Mouse (Mus musculus): ENCODE results near the gene Fbxl3. TPM values are rescaled to one million over a fixed set of nuclear protein-coding genes. Genes with fewer than 3 reads are reported as not detected.

Gene Fbxl3
- total RNA-seq (2014; fragmentation: Nextera tagmentation) = 22.4 and 36.2 TPM in 2 replicates
- total RNA-seq (2017) = 31.8 and 85.5 TPM in 2 replicates

DNA sequence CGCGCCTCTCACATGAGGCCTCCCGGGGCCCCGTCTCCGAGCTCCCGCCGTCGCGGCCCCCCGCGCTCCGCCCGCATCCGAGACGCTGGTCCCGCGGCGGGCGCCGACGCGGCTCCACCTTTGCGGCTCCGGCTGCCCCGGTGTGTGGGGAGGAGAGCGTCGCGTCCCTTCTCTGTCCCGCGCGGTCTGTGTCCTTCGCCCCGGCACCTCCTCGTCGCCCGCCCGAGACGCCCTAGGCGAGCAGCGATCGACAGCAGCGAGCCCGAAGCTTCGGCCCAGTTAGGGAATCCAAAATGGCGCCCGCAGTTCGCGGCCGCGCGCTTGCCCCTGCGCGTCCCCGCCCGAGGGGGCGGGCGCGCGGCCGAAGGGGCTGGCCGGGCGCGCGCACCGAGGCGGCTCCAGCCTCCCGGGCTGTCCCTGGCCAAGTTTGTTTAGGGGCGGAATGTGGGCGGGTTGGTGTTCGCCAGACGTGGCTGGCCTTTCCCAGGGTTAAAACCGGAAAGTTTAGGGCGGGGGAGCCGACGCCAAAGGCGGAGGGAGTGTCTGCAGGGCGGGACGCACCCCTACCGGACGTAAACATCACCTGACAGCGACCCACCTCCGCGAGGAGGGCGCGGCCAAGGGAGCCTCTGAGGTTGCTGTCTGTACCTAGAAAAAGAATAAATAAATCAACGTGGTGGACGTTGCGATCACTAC lies at the start of gene Fbxl3:
Gene Fbxl3 (minus strand): TSS at position 329 of the 696 bp plus-strand sequence.
- peak; percentile 95 for ATAC-seq (replicated peaks; ENCODE audit: low FRiP score, low TSS enrichment, poor library complexity, severe bottlenecking)

DNA sequence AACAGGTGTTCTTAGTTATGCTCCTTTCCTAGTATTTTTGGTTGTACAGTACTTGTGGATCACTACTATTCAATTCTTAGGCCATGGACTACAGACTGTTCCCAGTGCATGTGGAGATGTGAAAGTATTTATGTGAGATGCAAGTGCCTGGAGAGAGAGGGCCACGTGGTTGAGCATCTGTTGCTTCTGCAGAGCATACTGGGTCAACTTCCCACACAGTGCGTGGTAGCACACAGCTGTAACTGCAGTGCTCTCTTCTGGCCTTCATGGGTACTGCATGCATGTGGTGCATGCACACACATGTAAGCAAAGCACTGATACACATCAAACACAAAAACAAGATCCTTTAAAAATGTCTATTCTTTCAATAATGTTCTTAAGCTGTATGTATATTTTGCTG lies 32.6 kb upstream of the Fbxl3 start:
- peak; percentile 95 for ATAC-seq (replicated peaks; ENCODE audit: low FRiP score, low TSS enrichment, poor library complexity, severe bottlenecking)

DNA sequence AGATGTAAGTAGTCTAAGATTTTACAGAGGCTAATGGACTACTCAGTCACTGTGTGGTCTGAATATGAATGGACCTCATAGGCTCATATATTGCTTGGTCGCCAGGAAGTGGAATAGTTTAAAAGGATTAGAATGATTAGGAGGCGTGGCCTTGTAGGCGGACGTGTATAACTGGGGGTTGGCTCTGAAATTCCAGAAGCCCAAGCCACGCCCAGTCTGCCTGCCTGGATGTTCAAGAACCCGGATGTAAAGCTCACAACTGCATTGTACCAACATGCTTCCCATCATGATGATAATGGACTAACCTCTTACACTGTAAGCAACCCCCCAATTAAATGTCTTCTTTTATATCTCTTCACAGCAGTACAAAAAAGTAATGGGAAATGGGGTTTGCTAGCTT lies 26.4 kb upstream of the Fbxl3 start:
- ATAC-seq (replicated peaks; ENCODE audit: low FRiP score, low TSS enrichment, poor library complexity, severe bottlenecking) = no peak

DNA sequence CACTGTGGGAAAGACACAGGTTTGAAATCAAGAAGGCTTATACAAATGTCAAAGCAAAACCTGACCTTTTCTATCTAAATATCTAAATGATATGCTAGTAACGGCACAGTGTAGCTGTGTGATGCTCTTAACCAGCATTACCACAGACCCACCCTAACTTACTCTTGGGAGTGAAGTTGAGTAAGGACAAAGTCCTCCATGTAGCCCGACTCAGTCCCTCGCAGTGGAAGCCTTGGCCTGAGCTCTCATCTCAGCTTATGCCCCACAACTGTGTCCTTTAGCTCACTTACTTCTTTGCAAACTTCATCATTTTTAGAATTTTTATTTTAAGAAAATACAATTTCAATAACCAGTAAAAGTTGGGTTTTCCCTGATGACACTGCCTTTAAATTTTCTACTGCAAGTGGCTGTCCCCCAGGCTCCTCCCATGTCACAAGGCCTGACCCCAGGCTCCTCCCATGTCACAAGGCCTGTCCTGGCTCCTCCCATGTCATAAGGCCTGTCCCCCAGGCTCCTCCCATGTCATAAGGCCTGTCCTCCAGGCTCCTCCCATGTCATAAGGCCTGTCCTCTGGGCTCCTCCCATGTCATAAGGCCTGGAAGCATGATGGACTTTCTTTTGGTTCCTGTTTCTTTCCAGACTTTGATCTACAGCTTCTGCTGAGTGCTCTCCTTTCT lies 15.8 kb upstream of the Fbxl3 start:
- peak; percentile 88 for ATAC-seq (replicated peaks; ENCODE audit: low FRiP score, low TSS enrichment, poor library complexity, severe bottlenecking)

DNA sequence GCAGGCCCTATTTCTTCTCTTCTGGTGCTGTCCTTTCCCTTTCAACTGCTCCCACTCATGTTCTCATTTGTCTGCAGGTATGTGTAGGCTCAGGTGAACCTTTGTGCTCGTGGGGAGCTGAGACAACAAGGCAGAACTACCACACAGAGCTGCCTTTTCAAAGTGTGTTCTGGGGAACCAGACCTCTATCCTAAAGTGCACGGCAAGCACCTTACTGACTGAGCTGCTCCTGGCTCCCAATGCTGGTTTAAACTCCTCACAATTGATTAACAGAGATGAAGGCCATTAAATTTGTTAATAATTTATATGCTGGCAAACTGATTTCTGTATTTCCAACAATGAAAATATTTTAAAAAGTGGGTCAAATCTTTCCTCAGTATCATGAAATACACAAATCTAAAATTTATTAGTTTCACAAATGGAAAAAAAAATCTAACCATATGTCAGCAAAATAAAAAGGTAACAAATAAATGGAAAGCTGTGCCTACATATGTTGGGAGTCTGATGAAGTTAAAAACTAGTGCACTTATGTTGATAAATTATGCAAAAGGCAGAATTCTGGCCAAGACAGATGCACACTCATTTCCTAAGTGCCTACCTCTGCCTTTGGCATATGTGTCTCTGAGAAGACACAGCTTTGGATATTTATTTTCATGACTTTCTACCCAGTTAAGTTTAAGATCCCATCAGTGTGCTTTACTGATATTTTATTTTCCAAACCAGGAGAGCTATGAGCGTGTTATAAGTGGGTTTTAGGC lies 13.4 kb upstream of the Fbxl3 start:
- ATAC-seq (replicated peaks; ENCODE audit: low FRiP score, low TSS enrichment, poor library complexity, severe bottlenecking) = no peak

DNA sequence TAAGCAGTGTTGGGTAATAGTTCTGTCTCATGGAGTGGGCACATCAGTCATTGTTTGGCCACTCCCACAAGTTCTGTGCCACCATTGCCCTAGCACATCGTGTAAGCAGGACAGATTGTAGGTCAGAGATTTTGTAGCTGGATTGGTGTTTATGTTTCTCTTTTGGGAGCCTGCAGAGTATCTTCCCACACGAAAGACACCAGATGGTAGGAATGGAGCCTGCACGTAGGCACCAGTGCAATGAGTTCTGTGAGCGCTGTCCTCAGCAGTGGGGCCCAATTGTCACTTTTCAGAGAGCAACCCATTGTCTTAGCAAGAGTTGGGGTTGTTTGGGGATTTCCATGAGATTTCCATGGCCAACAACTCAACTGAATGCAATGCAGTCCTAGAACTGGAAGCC lies 10.6 kb upstream of the Fbxl3 start:
- no peak for ATAC-seq (replicated peaks; ENCODE audit: low FRiP score, low TSS enrichment, poor library complexity, severe bottlenecking)

DNA sequence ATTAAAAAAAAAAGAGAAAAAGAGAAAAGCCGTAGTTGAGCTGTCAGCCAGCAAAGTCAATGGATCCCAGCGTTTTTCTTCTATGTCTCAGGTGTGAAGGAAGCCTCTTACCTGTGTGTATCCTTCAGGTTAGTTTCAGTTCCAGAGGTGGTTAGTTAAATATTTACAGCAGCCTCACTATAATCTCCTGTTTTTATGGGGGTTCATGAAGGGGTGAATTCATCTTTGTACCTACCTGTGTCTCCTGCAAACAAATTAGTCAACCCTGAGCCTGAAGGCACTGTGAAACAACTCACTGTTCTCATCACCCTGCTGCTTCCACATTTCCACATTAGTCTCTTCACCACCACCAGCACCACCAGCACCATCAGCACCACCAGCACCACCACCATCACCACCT lies 6.9 kb upstream of the Fbxl3 start:
- ATAC-seq (replicated peaks; ENCODE audit: low FRiP score, low TSS enrichment, poor library complexity, severe bottlenecking) = no peak

DNA sequence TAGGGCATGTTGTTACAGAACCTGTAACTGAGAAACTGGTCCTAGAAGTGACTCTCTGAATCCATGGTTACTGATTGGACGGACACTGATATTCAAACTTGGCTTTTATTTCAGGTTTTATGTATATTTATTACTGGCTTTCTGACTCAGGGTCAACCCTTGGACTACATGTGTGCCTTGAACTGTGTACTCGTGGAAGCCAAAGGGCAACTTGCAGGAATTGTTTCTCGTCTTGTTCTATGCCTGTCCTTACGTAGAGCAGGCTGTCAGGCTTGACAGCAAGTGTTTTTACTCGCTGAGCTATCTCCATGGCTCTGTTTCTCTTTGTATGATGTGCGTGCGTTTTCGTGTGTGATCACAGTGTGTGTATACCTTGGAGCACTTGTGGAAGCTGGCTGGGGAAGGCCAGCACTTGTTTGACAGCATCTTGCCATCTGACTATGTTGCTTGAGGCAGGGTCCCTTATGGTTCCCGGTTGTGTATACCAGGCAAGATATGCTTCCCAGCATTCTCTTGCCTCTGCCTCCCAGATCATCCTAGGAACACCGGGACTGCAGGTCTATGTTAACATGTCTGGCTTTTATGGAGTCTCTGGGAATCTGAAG lies 3.5 kb upstream of the Fbxl3 start:
- ATAC-seq (replicated peaks; ENCODE audit: low FRiP score, low TSS enrichment, poor library complexity, severe bottlenecking) = no peak

DNA sequence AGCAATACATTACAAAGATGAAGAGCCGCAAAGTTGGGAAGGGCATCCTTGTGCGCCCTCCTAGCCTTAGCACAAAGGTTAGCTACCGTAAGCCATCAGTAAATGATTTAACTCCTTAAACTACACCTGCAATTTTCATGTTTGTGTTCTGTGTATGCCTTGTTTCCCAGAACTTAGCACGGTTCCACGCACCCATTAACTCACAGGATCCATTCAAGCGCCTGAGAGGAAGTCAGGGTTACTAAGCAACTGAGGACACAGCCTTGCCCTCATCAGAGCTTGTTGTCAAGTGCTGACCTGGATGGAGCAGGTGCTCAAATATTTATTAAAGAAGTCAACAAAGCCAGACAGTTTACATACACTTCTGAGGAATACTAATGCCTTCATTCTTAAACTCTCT lies 2.9 kb upstream of the Fbxl3 start:
- no peak for ATAC-seq (replicated peaks; ENCODE audit: low FRiP score, low TSS enrichment, poor library complexity, severe bottlenecking)

DNA sequence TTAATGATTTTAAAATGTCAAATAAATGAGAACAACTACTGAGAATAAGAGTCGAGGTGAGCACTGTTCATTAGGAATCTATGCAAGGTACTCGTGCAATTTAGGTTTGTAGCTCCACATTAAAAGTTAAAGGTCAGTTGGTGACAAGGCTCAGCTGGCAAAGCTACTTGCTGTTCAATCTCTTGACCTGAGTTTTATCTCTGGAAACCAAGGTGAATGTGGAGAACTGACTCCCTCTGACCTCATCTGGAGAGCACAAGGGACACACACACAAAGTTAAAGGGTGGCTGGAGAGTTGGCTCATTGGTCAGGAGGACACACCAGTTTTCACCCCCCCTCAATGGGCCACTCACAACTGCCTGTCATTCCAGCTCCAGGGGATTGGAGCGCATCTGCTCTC lies 1.8 kb upstream of the Fbxl3 start:
- ATAC-seq (replicated peaks; ENCODE audit: low FRiP score, low TSS enrichment, poor library complexity, severe bottlenecking) = no peak

DNA sequence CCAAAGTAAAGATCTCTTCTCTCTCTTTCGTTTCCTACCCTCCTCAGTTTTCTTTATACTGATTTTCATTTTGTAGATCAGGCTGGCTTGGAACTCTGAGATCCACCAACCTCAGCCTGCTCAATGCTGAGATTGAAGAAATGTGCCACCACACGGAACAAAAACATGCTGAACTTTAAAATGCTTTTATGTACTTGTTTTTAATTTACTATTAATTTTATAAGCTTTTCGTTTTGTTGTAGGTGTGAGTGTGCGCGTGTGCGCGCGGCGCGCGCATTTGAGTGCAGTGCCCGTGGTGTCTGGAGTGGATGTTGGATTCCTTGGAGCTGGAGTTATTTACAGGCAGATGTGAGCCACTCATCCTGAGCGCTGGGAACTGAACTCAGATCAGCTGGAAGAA lies 930 bp upstream of the Fbxl3 start:
- ATAC-seq (replicated peaks; ENCODE audit: low FRiP score, low TSS enrichment, poor library complexity, severe bottlenecking) = no peak

DNA sequence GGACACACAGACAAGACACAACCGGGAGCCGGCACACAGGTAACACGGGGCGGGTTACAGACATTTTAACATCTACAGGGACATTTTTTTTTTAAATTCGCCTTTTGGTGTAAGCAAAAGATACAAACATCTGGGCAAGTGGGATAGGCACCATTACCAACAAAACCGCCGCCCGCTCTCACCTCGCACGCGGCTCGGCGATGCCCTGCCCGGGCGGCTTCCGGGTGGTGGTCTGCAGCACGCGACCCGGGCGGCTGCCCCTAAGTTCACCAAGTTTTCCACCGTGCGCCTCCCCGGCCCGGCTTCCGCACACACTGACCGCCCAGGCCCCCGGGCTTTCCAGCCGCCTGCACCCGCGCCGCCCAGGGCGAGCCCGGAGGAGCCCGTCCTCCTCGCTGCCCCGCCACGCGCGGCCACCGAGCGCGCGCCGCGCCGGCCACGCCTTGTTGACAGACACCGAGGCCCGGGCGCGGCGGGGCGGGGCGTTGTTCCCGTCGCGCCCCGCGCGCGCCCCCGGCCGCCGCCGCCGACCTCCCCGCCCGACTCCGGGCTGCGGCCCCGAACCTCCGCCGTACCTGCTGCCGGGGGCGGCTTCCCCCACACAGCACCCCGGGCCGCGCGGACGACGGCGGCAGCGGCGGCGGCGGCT lies 655 bp downstream of the Fbxl3 start:
- peak; percentile 64 for ATAC-seq (replicated peaks; ENCODE audit: low FRiP score, low TSS enrichment, poor library complexity, severe bottlenecking)

DNA sequence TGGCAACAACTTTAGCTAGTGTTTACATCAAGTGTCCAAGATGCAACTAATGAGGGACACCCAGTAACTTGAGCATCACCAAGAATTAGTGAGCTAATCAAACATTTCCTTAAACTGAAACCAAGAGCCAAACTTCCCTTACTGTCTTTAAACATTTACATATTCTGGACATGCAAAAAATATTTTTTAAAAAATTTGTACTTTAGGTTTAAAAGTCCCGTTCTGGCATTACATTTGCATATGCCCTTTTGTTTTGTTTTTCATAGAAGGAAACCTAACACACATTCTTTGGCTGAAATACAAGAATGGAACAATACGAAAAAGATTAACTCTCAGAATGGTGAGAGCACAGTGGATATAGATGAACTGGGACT lies 1.2 kb downstream of the Fbxl3 start:
- ATAC-seq (replicated peaks; ENCODE audit: low FRiP score, low TSS enrichment, poor library complexity, severe bottlenecking) = no peak

DNA sequence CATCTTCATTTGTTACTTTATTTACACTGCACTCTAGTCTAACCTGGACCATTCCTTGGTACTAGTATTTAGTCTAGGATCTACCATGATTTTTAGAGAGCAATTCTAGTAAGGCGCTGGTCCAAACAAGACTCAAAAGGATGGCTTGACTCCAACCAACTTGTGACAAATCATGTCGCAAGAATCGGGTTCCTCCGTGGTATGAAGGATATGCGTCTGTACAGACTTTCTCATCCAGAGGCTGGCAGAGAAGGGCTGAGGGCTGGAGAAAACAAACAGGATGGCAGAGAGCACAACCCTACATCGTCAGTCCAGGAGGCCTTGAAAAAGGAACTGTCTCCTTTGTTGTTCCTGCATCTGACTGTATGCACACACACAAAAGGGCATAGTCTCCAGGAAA lies 2.7 kb downstream of the Fbxl3 start:
- no peak for ATAC-seq (replicated peaks; ENCODE audit: low FRiP score, low TSS enrichment, poor library complexity, severe bottlenecking)

DNA sequence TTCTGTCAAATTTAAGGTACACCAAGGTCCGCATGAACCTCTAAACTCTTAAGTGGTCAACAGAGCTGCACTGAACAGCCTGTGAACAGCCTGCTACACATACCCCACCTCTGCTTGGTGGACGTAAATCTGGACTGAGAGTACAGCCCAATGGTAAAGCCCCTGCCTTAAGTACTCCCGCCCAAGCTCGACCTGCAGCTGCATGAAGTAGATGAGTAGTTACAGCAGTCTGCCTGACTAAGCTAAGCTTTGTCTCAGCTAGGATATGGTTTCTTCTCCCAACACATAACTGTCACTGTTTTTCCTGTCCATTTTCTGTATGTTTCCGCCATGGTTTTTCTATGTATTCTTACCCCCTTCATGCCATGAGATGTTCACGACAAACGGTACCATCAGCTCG lies 3.5 kb downstream of the Fbxl3 start:
- no peak for ATAC-seq (replicated peaks; ENCODE audit: low FRiP score, low TSS enrichment, poor library complexity, severe bottlenecking)

DNA sequence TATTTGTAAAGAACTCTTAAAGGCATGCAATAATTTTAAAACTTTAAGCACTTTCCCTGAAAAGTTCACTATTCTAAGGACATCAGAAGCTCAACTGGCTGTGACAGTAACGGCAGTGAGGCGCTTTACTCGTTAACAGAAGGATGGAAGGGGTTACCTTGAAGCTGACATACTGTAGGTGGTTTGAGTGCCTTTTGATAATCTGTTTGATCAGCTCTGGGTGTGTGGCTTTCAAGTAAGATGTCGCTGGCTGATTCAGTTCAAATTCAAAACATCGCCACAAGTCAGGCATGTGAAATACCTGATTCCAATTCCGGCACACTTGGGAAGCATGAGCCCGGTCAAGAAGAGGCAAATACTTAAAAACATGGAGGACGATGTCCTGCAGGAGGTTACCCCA lies 4.3 kb downstream of the Fbxl3 start:
- no peak for ATAC-seq (replicated peaks; ENCODE audit: low FRiP score, low TSS enrichment, poor library complexity, severe bottlenecking)

DNA sequence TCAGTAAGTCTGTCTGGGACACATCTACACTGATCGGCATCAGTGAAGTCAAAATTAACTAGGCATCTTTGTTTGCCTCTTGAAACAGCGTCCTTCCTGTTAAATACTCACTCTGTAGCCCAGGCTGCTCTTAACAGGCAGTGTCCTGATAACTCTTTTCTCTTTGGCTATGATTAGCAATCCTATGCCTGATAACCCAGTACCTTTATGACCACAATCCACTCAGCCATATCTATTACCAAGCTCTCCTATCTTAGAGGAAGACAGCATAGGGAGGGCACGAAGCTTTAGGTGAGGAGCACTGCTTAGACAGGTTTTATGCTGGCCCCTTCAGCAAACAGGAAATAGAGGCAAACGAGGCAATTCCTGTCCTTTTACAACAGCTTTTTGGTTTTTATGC lies 5.7 kb downstream of the Fbxl3 start:
- no peak; the same call in 1 of the 2 replicates for ATAC-seq (replicated peaks; ENCODE audit: low FRiP score, low TSS enrichment, poor library complexity, severe bottlenecking)

DNA sequence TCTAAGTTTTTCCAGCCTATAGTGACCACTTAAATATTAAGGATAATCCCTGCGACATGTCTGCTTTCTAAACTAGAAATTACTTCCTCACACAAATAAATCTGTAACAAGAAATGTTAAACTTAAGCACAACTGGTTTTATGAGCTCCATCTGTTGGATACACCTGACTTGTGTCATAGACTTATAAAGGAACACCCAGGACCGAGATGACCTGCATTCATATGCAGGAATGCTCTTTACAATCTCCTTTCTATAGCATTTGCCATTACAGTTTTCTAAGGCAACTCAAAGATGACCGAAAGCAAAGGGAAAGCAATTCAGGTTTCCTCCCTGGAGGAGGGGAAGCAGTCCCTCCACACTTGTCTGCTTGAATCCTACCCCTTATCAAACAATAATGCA lies 6.1 kb downstream of the Fbxl3 start:
- ATAC-seq (replicated peaks; ENCODE audit: low FRiP score, low TSS enrichment, poor library complexity, severe bottlenecking) = no peak

DNA sequence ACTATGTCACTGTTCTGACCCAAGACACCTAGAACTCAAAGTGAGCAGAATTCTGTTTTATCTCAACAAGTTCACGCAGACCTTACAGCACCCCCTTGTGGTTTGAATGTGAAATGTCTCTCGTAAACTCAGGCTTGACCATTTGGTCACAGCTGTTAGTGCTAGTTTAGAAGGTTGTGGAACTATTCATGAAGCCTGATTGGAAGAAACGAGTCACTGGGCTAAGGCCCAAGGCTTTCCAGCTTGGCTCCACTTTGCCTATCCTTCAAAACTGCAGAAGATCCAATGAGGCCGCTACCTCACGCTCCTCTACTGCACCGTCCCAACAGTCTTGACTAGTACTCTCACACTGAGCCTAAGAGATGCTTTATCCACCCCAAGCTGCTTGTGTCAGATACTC lies 10.7 kb downstream of the Fbxl3 start:
- ATAC-seq (replicated peaks; ENCODE audit: low FRiP score, low TSS enrichment, poor library complexity, severe bottlenecking) = peak; percentile 38; the same call in 1 of the 2 replicates

DNA sequence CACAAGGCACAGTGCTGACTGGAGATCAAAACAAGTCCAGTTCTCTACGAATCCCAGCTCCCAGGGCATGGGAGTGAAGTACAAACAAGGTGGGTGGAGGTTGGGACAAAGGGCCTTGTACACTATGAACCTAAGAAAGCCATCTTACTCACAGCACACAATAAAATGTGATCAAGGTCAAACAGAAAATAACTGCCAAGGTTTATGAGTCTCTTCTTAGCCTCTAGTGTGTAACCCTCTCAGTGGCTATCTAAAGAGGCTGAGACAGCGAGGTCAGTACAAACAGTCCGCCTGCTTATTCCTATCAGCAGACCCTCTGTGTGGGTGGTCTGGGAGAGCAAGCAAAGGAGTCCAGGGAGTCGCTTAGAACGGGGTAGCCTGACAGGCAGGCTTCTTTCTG lies 11.5 kb downstream of the Fbxl3 start:
- no peak for ATAC-seq (replicated peaks; ENCODE audit: low FRiP score, low TSS enrichment, poor library complexity, severe bottlenecking)
